15 mouse cellular contexts compared by ENCODE assay signal in the genomic region with DNA sequence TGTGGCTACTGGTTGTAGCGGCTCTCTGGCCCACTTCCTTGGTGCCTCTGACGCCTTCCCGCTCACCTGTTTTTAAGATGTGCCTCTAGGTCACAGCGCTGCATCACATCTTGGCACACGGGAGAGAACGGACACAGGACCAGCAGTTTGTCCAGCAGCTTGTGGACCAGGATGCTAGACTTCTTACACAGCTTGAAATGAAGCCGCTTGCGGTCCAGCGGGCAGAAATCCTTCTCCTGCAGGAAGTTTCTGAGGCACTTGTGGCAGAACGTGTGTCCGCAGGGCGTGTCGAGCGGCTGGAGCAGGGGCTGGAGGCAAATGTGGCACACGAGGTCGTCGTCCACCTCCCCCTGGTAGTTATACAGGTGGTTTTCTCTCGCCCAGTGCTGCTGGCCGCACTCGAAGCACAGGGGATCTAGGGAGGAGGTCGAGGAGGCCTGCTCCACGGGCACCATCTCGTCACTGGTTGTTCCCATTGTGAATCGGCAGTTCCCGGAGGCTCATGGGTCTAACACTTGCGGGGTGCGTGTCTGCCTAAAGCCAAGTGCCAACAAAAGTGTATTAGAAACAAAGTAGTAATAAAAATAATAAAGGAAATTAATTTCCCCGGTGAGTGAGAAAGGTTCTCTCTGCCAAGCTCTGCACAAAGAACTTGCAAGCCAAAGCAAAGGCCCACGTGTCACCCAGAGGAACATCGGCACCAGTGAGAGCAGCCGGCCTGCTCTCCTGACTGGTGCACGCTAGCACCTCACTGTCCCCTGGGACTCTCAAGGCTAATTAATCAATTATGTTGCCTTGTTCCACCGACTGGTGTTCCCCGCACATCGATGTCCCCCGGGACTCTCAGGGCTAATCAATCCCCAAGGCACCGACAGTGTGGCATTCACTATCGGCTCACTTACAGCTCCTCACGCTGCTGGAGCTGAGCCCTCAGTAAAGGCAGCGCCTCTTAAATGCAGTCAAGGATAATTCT. TPM values are rescaled to one million over a fixed set of nuclear protein-coding genes. Genes with fewer than 3 reads are reported as not detected.
A peak's percentile ranks its signal among the peaks of the same experiment; 100 is the strongest.
DNase-seq lines count a peak whose midpoint lies in the region; ATAC-seq lines count a peak whose summit lies in the region.
"Had no signal": no experiment of that assay in that cellular context is flagged by ENCODE, and none has a peak within 500 bp of the region (broad histone marks: within the 10 kb centered on the region; RNA-seq: fewer than 3 reads in every experiment).

No protein-coding gene starts in this region.

- DNase-seq in forebrain, embryonic 10.5 days (ENCODE audit: extremely low spot score, low spot score): no peak
- DNase-seq in neural tube, embryonic 11.5 days (ENCODE audit: low spot score): peak; percentile 55
- no peak for DNase-seq in neural tube, embryonic 10.5 days (ENCODE audit: extremely low spot score, low spot score)
- DNase-seq in retina, postnatal 1 day: peak; percentile 42
- DNase-seq in gastrocnemius, postnatal 25 days: no peak
- DNase-seq in ovary, postnatal 10 days (ENCODE audit: low spot score): no peak
- DNase-seq: adrenal gland, postnatal 25 days; cerebellum, adult 9-10 months; heart, postnatal 14 days had no signal

- no peaks in the 10 kb centered on the region for H3K9me3 ChIP-seq in forebrain, embryonic 13.5 days (replicated peaks)
- no peaks in the 10 kb centered on the region for H3K9me3 ChIP-seq in forebrain, embryonic 10.5 days
- H3K9me3 ChIP-seq in neural tube, embryonic 11.5 days (ENCODE audit: control insufficient read depth, low read length): no peaks in the 10 kb centered on the region
- H3K9me3 ChIP-seq in hindbrain, embryonic 16.5 days (ENCODE audit: control insufficient read depth, low read length): no peaks in the 10 kb centered on the region
- H3K9me3 ChIP-seq: limb, embryonic 15.5 days; lung, embryonic 15.5 days; midbrain, embryonic 12.5 days had no signal

- peaks cover 40% of the 10 kb centered on the region for H3K4me1 ChIP-seq in forebrain, embryonic 13.5 days
- peaks cover 64% of the 10 kb centered on the region for H3K4me1 ChIP-seq in forebrain, embryonic 10.5 days
- peaks cover 6% of the 10 kb centered on the region; the same call in 1 of the 2 replicates for H3K4me1 ChIP-seq in neural tube, embryonic 11.5 days (ENCODE audit: control insufficient read depth, insufficient read depth, low read length)
- H3K4me1 ChIP-seq in hindbrain, embryonic 16.5 days (ENCODE audit: control insufficient read depth, insufficient read depth, low read depth, low read length): peaks cover 10% of the 10 kb centered on the region

- no peaks in the 10 kb centered on the region for H3K36me3 ChIP-seq in forebrain, embryonic 13.5 days (ENCODE audit: poor library complexity, severe bottlenecking)
- H3K36me3 ChIP-seq in forebrain, embryonic 10.5 days (replicated peaks): peaks cover 12% of the 10 kb centered on the region
- H3K36me3 ChIP-seq in neural tube, embryonic 11.5 days (ENCODE audit: control insufficient read depth, insufficient read depth, low read length): no peaks in the 10 kb centered on the region
- no peaks in the 10 kb centered on the region for H3K36me3 ChIP-seq in hindbrain, embryonic 16.5 days (ENCODE audit: control insufficient read depth, insufficient read depth, low read length)

- ATAC-seq in forebrain, embryonic 13.5 days: 0 out of 2 replicates have a peak, but pooled peaks have one; percentile 38
- no peak; the same call in 1 of the 2 replicates for ATAC-seq in neural tube, embryonic 11.5 days (ENCODE audit: insufficient read depth, low FRiP score, low TSS enrichment)
- peak; percentile 53; the same call in 1 of the 2 replicates for ATAC-seq in hindbrain, embryonic 16.5 days
- ATAC-seq: CD4-positive, CD25-positive, alpha-beta regulatory T cell, adult 4 months had no signal

- H3K9ac ChIP-seq in forebrain, embryonic 13.5 days: no peak overlapping the region; the same call in 1 of the 2 replicates
- H3K9ac ChIP-seq in neural tube, embryonic 11.5 days (ENCODE audit: low read length): no peak overlapping the region; the same call in 1 of the 2 replicates
- H3K9ac ChIP-seq in hindbrain, embryonic 16.5 days (ENCODE audit: low read depth, low read length): no peak overlapping the region
- H3K9ac ChIP-seq: limb, embryonic 15.5 days; lung, embryonic 15.5 days; midbrain, embryonic 12.5 days had no signal

- H3K27me3 ChIP-seq in forebrain, embryonic 13.5 days: no peaks in the 10 kb centered on the region
- no peaks in the 10 kb centered on the region for H3K27me3 ChIP-seq in forebrain, embryonic 10.5 days (ENCODE audit: poor library complexity, severe bottlenecking)
- no peaks in the 10 kb centered on the region for H3K27me3 ChIP-seq in neural tube, embryonic 11.5 days (ENCODE audit: control insufficient read depth, insufficient read depth, low read length)
- no peaks in the 10 kb centered on the region for H3K27me3 ChIP-seq in hindbrain, embryonic 16.5 days (replicated peaks; ENCODE audit: control insufficient read depth, insufficient read depth, low read length)
- H3K27me3 ChIP-seq: limb, embryonic 15.5 days; lung, embryonic 15.5 days; midbrain, embryonic 12.5 days had no signal

- H3K4me3 ChIP-seq in forebrain, embryonic 13.5 days: no peak overlapping the region
- no peak overlapping the region for H3K4me3 ChIP-seq in forebrain, embryonic 10.5 days
- no peak overlapping the region for H3K4me3 ChIP-seq in neural tube, embryonic 11.5 days (ENCODE audit: low read depth, low read length)
- H3K4me3 ChIP-seq in hindbrain, embryonic 16.5 days (ENCODE audit: low read length): no peak overlapping the region
- H3K4me3 ChIP-seq: limb, embryonic 15.5 days; lung, embryonic 15.5 days; midbrain, embryonic 12.5 days had no signal

- H3K4me2 ChIP-seq in forebrain, embryonic 13.5 days: no peak overlapping the region
- H3K4me2 ChIP-seq in neural tube, embryonic 11.5 days (ENCODE audit: low read depth): no peak overlapping the region
- no peak overlapping the region for H3K4me2 ChIP-seq in hindbrain, embryonic 16.5 days (ENCODE audit: low read length)
- H3K4me2 ChIP-seq: limb, embryonic 15.5 days; lung, embryonic 15.5 days; midbrain, embryonic 12.5 days had no signal

- WGBS in forebrain, embryonic 13.5 days: 70% methylated on average over 39 of the region's 40 CpGs
- WGBS in forebrain, embryonic 10.5 days: 88% methylated on average over 40 of the region's 40 CpGs
- 64% methylated on average over 40 of the region's 40 CpGs for WGBS in neural tube, embryonic 11.5 days
- WGBS in hindbrain, embryonic 16.5 days: 60% methylated on average over 40 of the region's 40 CpGs

- H3K27ac ChIP-seq in forebrain, embryonic 13.5 days: no peak overlapping the region
- H3K27ac ChIP-seq in forebrain, embryonic 10.5 days: no peak overlapping the region
- no peak overlapping the region for H3K27ac ChIP-seq in neural tube, embryonic 11.5 days (ENCODE audit: low read depth, low read length)
- no peak overlapping the region for H3K27ac ChIP-seq in hindbrain, embryonic 16.5 days (ENCODE audit: low read depth, low read length)
- H3K27ac ChIP-seq: limb, embryonic 15.5 days; lung, embryonic 15.5 days; midbrain, embryonic 12.5 days had no signal

RNA-seq across cellular contexts. Expression of gene Lnx2, which starts 34.1 kb away (rescaled TPM):
- 4.7 and 5.6 TPM in 2 replicates for polyA plus RNA-seq in forebrain, embryonic 13.5 days (2015; fragmentation: Nextera tagmentation; extraction: Ambion mirVana)
- 8.6 and 9.8 TPM in 2 replicates for polyA plus RNA-seq in forebrain, embryonic 10.5 days (2016; fragmentation: Nextera tagmentation; extraction: Ambion mirVana)
- 9.8 and 10.5 TPM in 2 replicates for polyA plus RNA-seq in neural tube, embryonic 11.5 days (2014; fragmentation: Nextera tagmentation; extraction: Ambion mirVana)
- polyA plus RNA-seq in hindbrain, embryonic 16.5 days (2015; fragmentation: Nextera tagmentation; extraction: Ambion mirVana): 4.5 and 6.2 TPM in 2 replicates
- 1 to 10 TPM; 2.0 to 2.3 TPM for total RNA-seq in gastrocnemius, postnatal 25 days (2021)

RNA-seq across cellular contexts. Expression of gene Polr1d, which starts 34.6 kb away (rescaled TPM):
- polyA plus RNA-seq in forebrain, embryonic 13.5 days (2015; fragmentation: Nextera tagmentation; extraction: Ambion mirVana): 105 and 118 TPM in 2 replicates
- polyA plus RNA-seq in forebrain, embryonic 10.5 days (2016; fragmentation: Nextera tagmentation; extraction: Ambion mirVana): 129 and 132 TPM in 2 replicates
- 106 and 113 TPM in 2 replicates for polyA plus RNA-seq in neural tube, embryonic 11.5 days (2014; fragmentation: Nextera tagmentation; extraction: Ambion mirVana)
- polyA plus RNA-seq in hindbrain, embryonic 16.5 days (2015; fragmentation: Nextera tagmentation; extraction: Ambion mirVana): 96.0 and 105 TPM in 2 replicates
- 10 to 100 TPM; 85.3 to 87.5 TPM for total RNA-seq in gastrocnemius, postnatal 25 days (2021)

Comparison
In these comparisons a context has a peak if more than half of its experiments do, and no peak if none do; other contexts are left out.
1. DNase-seq: peak in neural tube, embryonic 11.5 days (single experiment) and retina, postnatal 1 day (single experiment); none in forebrain, embryonic 10.5 days (single experiment), neural tube, embryonic 10.5 days (single experiment), gastrocnemius, postnatal 25 days (single experiment) and ovary, postnatal 10 days (single experiment).